Mouse (Mus musculus) lung, adult 2 months (tissue): ENCODE measurements around the gene 1700030K09Rik. TPM values are rescaled to one million over a fixed set of nuclear protein-coding genes. Genes with fewer than 3 reads are reported as not detected.

Experiments used
- DNase-seq: peaks from one replicate; pipeline ENCODE4 v3.0.0; 2022
- H3K4me1 ChIP-seq: fragments of 200-500 bp; 2 replicates; pipeline ENCODE4 v1.6.1; 2011; ENCODE audit warnings: low read length; ENCODE audit not compliant: control insufficient read depth, insufficient read depth
- H3K4me3 ChIP-seq: fragments of 200-500 bp; replicated peaks from 2 replicates; pipeline ENCODE3; 2011; ENCODE audit warnings: low read depth, mild to moderate bottlenecking, control low read depth, low read length; ENCODE audit errors: extremely low read depth
- CTCF ChIP-seq: fragments of 200-500 bp; IDR thresholded peaks from 2 replicates; pipeline ENCODE4 v1.5.1; 2011; ENCODE audit warnings: mild to moderate bottlenecking, low read length, control low read depth; ENCODE audit not compliant: insufficient read depth
- POLR2A ChIP-seq: fragments of 200-500 bp; IDR thresholded peaks from 2 replicates; pipeline ENCODE4 v1.6.1; 2011; ENCODE audit warnings: low read depth, mild to moderate bottlenecking, control low read depth, low read length, borderline replicate concordance; ENCODE audit errors: extremely low read depth
- WGBS: fragments of 180-500 bp; shearing (Covaris S2); methylation state at CpG from one replicate; pipeline ENCODE4 v1.1.7; 2018; 5-methylcytosine and 5-hydroxymethylcytosine counted together
- polyA plus RNA-seq: library from polyadenylated mRNA; depleted of rRNA; stranded (reverse); fragments of >200 nt; gene quantifications from 2 replicates; pipeline ENCODE4 v1.2.3, GENCODE M21; 2012

1700030K09Rik gene
- polyA plus RNA-seq, 1 experiment, result 6.4 TPM

DNA sequence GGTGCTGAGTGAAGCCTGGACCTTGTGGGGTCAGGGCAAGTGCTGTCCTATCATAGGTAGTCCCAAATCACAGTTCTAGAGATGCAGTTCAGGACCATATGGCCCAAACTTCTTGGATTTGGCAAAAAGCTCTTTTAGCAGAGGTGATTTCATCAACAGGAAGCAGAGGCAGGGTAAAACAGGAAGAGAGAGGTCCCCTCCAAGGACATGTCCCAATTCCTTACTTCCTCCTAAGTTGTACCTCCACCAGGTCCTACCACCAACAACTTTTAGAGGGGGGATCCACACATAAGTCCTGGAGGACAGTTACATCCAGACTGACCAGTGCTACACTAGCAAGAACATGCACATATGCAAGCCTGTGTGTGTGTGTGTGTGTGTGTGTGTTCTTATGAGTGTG lies 43.3 kb downstream of the 1700030K09Rik start:
- TF ChIP-seq CTCF, result no peak
- Histone ChIP-seq H3K4me3 (no peak overlapping the region), H3K4me1 (peaks cover 7% of the 10 kb centered on the region)
- no peak for DNase-seq

DNA sequence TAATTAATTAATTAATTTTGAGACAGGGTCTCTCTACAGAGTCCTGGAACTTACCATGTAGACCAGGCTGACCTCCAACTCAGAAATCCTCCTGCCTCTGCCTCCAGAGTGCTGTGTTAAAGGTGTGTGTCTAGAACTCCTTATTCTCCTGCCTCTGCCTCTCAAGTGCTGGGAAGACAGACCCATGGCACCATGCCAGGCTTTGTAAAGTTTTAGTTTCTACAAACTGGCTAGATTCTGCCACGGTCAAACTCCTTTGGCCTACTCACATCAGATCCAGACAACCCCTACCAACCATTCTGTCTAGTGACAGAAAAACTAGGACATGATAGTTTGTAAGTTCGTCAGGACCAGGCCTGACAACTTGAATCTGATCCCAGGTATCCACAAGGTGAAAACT lies 47.3 kb downstream of the 1700030K09Rik start:
- TF ChIP-seq CTCF (no peak), POLR2A (no peak)
- WGBS, result 72% methylated on average over 2 of the region's 2 CpGs
- H3K4me3 ChIP-seq, result no peak overlapping the region
- DNase-seq, result no peak
- peaks cover 13% of the 10 kb centered on the region for H3K4me1 ChIP-seq

DNA sequence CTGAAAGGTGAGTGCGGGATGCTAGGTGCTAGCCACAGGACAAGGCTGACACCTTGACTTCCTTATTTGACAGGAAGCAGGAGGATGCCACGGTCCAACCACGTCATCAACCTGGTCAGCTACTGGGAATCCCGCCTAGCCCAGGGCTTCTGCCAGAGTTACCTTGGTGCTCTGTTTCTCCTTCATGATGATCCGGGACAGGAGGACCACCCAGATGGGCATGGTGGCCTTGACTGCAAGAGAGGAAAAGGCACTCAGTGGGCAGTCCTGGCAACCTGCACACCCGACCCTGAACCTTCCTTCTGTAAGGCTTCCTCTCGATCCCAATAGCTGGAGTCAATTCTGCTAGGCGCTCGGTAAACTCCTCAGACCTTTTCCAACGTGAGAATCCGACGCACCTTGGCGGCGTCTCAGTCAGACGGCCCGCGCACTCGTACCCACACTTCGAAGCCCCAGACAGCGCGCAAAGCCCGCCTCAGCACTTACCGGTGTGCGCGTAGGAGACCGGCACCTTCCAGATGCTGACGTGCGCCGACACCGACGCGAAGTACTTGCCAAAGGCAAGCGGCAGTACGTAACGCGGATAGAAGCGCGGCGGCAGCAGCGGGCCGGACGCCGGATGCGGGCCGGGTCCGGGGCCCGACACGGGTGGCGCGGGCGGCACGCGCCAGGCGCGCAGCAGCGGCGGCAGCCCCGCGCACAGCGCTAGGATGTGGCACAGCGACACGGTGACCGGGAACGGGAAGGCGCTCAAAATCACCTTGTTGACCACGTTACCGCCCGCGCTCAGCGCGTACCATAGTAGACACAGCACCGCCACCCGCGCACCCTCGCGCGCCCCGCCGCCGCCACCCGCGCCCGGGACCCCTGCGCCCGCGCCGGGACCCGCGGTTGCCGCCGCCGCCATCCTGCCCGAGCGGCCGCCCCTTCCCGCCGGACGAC lies 48.3 kb downstream of the 1700030K09Rik start, which contains the start of gene Slc35e1:
Gene Slc35e1 (minus strand): TSS at position 935 of the 942 bp plus-strand sequence.
- WGBS, result under 1% methylated on average over 93 of the region's 98 CpGs
- TF ChIP-seq POLR2A (peak; percentile 28; the same call in 1 of the 2 replicates), CTCF (no peak)
- DNase-seq, result peak; percentile 28
- H3K4me1 ChIP-seq, result peaks cover 13% of the 10 kb centered on the region
- peak within 1 kb of the TSS; percentile 90 for H3K4me3 ChIP-seq

DNA sequence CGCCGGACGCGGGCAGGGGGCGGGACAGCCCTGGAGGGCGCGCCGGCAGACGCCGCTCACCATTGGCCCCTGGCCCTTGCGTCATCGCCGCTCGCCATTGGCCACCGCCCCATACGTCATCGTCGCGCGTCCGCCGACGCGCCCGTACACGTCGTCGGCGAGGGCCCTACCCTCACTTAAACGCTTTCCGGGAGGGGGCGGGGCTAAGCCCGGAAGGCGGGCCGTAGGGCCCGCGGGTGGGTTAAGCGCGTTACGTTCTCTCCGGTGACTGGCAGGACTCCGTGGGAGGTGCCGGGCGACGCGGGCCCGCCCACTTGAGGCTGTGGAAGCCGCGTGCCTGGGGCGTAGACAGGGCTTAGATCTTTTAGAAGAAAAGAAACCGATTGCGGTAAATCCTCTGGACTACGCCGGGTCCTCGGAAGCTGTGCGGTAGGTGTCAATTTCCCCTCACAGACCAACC lies 49.0 kb downstream of the 1700030K09Rik start:
- 1% methylated on average over 56 of the region's 56 CpGs for WGBS

DNA sequence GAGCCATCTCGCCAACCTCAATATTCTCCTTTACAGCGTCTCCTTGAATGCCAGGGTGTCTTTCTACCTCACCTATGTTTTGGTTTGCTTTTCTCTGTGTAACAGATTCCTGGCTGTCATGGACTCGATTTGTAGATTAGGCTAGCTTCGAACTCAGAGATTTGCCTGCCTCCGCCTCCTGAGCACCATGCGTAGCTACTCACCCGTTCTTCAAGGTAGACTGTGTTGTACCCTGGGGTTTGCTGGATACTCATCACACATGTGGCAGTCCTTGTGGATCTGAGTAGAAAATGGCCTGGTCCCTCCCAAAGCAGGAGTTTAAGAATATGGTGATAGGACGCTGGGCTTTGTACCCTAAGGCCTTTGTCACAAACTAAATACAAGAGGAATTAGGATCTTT lies 49.7 kb downstream of the 1700030K09Rik start:
- H3K4me3 ChIP-seq, result peak overlapping the region; percentile 85
- peaks cover 13% of the 10 kb centered on the region for H3K4me1 ChIP-seq
- 13% methylated on average over 8 of the region's 8 CpGs for WGBS
- TF ChIP-seq CTCF (no peak), POLR2A (no peak)
- no peak for DNase-seq

More for the DNA sequence above, 49.0 kb downstream of the 1700030K09Rik start:
- TF ChIP-seq POLR2A (peak; percentile 31; the same call in 1 of the 2 replicates), CTCF (no peak)
- Histone ChIP-seq H3K4me1 (peaks cover 13% of the 10 kb centered on the region), H3K4me3 (peak overlapping the region; percentile 85)
- peak; percentile 100 for DNase-seq

DNA sequence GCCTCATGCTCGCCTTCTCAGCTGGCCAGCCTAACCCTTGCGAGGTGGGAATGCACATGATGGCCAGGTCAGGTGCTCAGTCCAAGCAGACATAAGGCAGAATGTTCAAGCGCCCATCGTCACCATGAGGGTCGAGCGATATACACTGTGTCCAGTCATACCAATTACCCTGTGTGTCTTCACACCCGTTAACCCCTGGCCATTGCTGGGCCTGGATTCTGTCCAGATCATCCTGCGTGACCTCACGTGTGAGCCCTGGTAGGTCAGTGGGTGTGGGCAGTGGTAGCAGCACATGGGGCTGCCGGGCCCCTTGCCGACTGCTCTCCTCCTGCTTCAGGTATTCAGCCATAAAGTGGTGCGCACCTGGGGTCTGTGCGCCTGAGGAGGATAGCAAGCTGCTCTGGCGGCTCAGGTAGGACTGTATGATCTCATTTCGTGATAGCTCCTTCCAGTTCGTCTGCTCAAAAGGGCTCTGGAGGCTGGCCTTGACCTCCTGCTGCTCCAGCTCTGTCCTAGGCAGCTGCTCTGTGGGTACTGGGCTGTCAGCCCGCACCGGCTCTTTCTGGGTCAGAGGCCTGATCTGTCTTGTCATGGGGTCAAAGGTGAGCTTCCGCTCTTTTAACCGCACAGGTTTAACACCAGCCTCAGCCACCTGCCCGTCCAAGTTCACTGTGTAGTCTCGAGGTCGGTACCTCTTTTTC lies 51.9 kb downstream of the 1700030K09Rik start:
- no peak for DNase-seq
- WGBS, result 85% methylated on average over 23 of the region's 23 CpGs
- Histone ChIP-seq H3K4me1 (peaks cover 13% of the 10 kb centered on the region), H3K4me3 (no peak overlapping the region)
- TF ChIP-seq CTCF (no peak), POLR2A (no peak)

DNA sequence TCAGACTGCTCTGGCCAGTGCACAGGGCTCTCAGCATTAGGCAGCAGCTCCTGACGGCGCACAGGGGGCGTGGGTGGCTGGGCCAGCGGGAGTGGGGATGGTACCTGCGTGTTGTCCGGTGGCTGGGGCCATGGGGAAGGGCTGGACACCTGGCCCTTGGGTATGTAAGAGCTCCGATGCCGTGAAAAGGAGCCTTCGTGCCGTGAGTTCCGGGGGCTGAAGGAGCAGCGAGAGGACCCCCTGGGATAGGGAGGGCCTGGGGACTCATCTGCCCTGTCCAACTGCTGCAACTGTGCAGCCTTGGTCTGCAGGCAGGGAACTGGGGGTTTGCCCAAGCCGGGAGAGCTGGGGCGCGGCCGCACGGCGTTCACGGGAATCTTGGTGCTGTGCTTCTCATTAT lies 52.5 kb downstream of the 1700030K09Rik start:
- DNase-seq, result no peak
- 92% methylated on average over 19 of the region's 19 CpGs for WGBS
- no peak for TF ChIP-seq POLR2A
- TF ChIP-seq CTCF, result no peak
- peaks cover 11% of the 10 kb centered on the region for H3K4me1 ChIP-seq
- H3K4me3 ChIP-seq, result no peak overlapping the region

DNA sequence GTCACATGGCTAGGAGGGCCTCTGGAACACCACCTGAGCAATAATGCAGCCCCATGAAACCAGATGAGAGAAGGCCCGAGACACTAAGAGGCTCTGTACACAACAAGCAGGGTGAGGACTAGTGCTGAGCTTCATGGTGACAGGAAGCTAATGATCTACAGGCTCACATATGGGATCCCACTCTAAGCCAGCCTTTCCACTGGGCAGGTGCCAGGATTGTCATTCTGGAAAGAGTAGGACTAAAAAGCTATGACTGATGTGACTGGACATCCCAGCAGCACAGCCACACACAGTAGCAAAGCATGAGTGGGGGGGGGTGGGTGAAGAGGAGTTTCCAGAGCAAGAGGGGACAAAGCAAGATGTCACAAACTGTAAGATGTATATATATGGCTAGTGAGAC lies 54.2 kb downstream of the 1700030K09Rik start:
- DNase-seq, result no peak
- TF ChIP-seq CTCF (no peak), POLR2A (no peak)
- peaks cover 6% of the 10 kb centered on the region for H3K4me1 ChIP-seq
- 67% methylated on average over 1 of the region's 1 CpGs for WGBS
- no peak overlapping the region for H3K4me3 ChIP-seq

DNA sequence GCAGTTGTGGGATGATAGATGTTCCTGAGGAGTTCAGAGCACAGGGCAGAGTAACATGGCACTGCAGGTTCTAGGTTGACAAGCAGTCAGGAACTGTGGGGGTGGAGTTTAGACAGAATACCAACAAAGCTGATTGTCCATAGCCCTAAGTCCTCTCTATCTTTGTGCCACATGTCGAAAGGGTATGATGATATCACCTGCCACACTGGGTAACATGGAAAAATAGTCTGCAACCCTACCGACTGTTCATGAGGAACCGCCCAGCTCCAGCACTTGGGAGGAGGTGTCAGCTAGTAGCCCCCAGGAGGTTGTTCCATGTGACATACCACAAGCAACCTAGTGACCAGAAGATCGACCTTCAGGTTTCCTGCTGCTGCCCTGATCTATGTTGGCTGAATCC lies 54.8 kb downstream of the 1700030K09Rik start:
- H3K4me1 ChIP-seq, result peaks cover 2% of the 10 kb centered on the region
- DNase-seq, result no peak
- H3K4me3 ChIP-seq, result no peak overlapping the region
- 79% methylated on average over 4 of the region's 4 CpGs for WGBS
- TF ChIP-seq POLR2A (no peak), CTCF (no peak)
